Mouse (Mus musculus): ENCODE data around the gene Oser1. TPM values are rescaled to one million over a fixed set of nuclear protein-coding genes. Genes with fewer than 3 reads are reported as not detected.

Oser1 gene
- polyA plus RNA-seq, 1 experiment: 39.8 TPM

DNA sequence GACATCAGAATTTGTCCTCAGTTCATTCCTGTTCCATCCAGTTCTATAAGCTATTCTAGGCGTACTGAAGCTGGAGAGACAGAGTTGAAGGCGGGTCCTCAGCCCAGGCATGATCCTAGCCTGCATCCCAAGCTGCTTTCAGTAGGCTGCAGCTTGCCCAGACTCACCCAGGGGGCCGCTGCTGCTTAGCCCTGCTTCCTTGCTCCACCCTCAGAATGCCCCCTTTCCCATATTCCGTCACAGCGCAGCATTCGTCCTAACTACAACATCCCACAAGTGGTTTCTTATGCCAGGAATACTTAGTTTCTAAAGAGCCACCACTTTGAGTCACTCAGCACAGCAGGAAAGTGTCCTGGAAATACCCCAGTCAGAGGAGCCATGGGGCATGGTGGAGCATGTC is 29.5 kb downstream of the Oser1 start:
- Histone ChIP-seq H3K4me3 (ENCODE audit: insufficient read depth, low read length) (peak overlapping the region; percentile 26), H3K27ac (ENCODE audit: insufficient read depth, low read length) (peak overlapping the region; percentile 4; the same call in 1 of the 2 replicates), H3K4me1 (ENCODE audit: control insufficient read depth, insufficient read depth, low read length) (peaks cover 7% of the 10 kb centered on the region)
- no peak for TF ChIP-seq CTCF (IDR thresholded peaks at IDR 0.05; ENCODE audit: borderline replicate concordance, insufficient read depth, low read length)
- TF ChIP-seq POLR2A (IDR thresholded peaks at IDR 0.05; ENCODE audit: low read depth, low read length): peak; percentile 32; the same call in 1 of the 2 replicates

DNA sequence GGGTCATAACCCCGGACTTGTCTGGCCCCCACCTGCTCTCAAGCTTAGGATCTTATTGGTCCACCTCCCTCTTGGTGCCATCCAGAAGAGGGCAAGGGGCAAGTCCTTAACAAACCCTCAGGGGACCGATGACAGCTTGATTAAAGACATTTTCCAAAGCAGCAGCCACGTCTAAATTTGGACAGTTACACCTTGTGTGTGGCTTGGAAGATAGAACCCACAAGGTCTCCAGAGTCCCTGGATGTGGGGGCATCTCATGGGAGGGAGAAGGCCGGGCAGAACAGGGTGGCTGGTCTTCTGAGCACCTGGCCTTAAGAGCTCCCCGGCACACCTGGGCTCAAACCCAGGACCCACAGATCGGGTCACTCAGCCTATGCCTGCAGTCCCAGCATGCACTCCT is 30.5 kb downstream of the Oser1 start:
- TF ChIP-seq POLR2A (IDR thresholded peaks at IDR 0.05; ENCODE audit: low read depth, low read length) (no peak), CTCF (IDR thresholded peaks at IDR 0.05; ENCODE audit: borderline replicate concordance, insufficient read depth, low read length) (no peak)

DNA sequence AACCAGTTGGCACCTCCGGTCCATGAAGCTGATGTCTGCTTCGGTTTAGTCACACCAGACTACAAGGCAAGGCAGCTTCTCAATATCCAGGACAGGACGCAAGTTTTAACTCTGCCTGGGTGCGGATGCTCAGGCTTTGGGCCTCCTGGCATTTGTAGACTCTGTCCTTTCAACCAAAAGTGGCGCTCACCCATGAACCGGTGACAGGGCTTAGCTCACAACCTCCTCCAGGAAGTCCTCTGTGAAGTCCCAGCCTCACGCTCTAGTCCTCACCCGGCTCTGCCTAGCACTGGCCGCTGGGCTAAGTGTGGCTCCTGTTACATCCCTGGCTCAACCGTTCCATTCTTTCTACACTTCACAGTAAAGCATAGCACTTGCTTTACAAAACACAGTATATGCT is 31.3 kb downstream of the Oser1 start:
- H3K4me1 ChIP-seq (ENCODE audit: control insufficient read depth, insufficient read depth, low read length): peaks cover 3% of the 10 kb centered on the region; the same call in 1 of the 2 replicates
- TF ChIP-seq POLR2A (IDR thresholded peaks at IDR 0.05; ENCODE audit: low read depth, low read length) (no peak), CTCF (IDR thresholded peaks at IDR 0.05; ENCODE audit: borderline replicate concordance, insufficient read depth, low read length) (no peak)
- H3K27ac ChIP-seq (ENCODE audit: insufficient read depth, low read length): no peak overlapping the region
- no peak overlapping the region for H3K4me3 ChIP-seq (ENCODE audit: insufficient read depth, low read length)

More for the DNA sequence above, 30.5 kb downstream of the Oser1 start:
- Histone ChIP-seq H3K4me3 (ENCODE audit: insufficient read depth, low read length) (no peak overlapping the region), H3K4me1 (ENCODE audit: control insufficient read depth, insufficient read depth, low read length) (peaks cover 7% of the 10 kb centered on the region), H3K27ac (ENCODE audit: insufficient read depth, low read length) (no peak overlapping the region)

DNA sequence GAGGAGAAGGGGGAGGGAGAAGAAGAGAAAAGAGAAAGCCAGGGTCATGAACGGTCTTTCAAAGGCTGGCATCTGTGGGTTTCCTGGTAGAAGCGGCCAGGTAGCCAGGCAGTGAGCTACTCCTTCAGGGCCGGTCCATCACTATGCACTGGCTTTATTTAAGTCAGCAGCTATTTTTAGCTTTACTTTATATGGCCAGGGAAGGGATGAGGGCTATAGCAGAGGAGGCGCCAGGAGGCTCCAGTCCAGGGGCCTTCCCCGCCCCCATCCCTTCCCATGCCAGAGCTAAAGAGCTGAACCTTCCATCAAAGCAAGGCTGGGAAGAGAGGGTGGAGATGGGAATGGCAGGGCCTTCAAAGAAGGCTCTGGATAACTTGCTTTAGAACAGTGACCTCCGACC is 32.1 kb downstream of the Oser1 start:
- Histone ChIP-seq H3K4me3 (ENCODE audit: insufficient read depth, low read length) (no peak overlapping the region), H3K27ac (ENCODE audit: insufficient read depth, low read length) (no peak overlapping the region), H3K4me1 (ENCODE audit: control insufficient read depth, insufficient read depth, low read length) (peaks cover 3% of the 10 kb centered on the region; the same call in 1 of the 2 replicates)
- TF ChIP-seq POLR2A (IDR thresholded peaks at IDR 0.05; ENCODE audit: low read depth, low read length) (no peak), CTCF (IDR thresholded peaks at IDR 0.05; ENCODE audit: borderline replicate concordance, insufficient read depth, low read length) (no peak)

DNA sequence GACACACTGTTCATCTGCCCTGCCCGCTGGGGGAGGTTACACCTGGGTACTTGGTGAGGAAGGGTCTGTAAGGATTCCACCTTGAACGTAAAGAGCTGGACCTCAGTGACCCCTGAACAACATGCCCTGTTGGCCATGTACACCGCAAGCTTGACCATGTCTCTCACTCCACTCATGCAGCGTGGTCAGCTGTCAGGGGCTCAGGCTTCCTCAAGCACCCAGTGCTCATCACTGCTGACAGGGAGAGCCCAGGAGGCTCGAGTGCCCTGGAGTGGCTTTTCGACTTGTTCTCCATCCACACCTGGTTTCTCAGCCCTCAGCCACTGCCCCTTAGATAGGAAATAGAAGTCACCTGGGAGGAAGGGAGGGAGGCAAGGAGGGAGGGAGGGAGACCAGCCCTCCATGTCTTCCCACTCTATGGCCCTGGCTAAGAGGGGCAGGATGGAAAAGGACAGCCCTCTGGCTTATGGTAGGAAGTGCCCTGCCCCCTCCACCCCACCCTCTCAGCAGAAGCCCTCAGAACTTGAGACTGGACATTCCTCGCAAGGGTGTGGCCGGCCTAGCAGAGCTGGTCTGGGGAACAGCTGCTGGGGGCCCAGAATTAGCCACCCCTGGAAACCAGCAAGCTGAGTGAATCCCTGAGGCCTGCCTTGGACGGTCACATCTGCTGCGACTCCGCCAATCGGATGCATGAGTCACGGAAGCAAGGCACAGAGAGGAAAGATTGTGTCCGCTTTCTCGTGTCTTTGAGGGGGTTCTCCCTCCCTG is 37.9 kb downstream of the Oser1 start:
- TF ChIP-seq POLR2A (IDR thresholded peaks at IDR 0.05; ENCODE audit: low read depth, low read length): no peak
- no peak for TF ChIP-seq CTCF (IDR thresholded peaks at IDR 0.05; ENCODE audit: borderline replicate concordance, insufficient read depth, low read length)
- H3K27ac ChIP-seq (ENCODE audit: insufficient read depth, low read length): peak overlapping the region; percentile 22
- peaks cover 7% of the 10 kb centered on the region for H3K4me1 ChIP-seq (ENCODE audit: control insufficient read depth, insufficient read depth, low read length)
- H3K4me3 ChIP-seq (ENCODE audit: insufficient read depth, low read length): no peak overlapping the region

DNA sequence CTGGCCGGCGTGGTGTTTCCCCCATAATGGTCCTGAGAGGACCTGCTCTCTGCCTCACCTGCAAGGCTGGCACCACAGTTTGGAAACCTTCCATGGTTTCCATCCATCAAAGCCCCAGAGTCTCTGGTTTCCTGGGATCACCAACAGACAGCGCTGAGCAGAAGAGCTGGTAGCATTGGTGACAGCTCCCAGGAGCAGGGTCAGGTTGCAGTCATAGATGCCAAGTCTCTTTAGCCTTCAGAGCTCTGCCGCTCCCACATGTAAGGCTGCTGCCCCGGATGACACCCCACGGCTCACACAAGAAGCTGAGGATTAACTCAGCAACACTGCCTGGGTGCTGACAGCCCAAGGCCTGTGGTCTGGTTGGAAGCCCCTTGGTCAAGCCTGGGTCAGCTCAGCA is 39.4 kb downstream of the Oser1 start:
- Histone ChIP-seq H3K4me1 (ENCODE audit: control insufficient read depth, insufficient read depth, low read length) (peaks cover 7% of the 10 kb centered on the region), H3K27ac (ENCODE audit: insufficient read depth, low read length) (no peak overlapping the region), H3K4me3 (ENCODE audit: insufficient read depth, low read length) (no peak overlapping the region)
- TF ChIP-seq CTCF (IDR thresholded peaks at IDR 0.05; ENCODE audit: borderline replicate concordance, insufficient read depth, low read length) (no peak), POLR2A (IDR thresholded peaks at IDR 0.05; ENCODE audit: low read depth, low read length) (no peak)

DNA sequence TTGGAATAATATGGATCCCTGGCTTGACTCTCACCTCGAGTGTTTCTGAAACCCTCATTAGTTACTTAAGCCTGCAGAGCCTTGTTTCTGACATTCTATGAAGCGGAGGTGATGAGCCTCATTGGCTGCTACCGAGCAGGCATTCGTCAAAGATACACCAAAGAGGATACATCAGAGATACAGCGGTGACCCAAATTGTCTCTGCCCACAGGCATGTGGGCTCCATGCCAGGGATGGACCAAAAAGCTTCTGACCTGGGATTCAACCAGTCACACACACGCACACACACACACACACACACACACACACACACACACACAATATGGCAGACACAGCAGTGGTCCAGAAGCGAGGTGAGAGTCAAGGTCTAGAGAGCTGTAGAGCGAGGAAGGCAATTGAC is 43.3 kb downstream of the Oser1 start:
- no peaks in the 10 kb centered on the region for H3K4me1 ChIP-seq (ENCODE audit: control insufficient read depth, insufficient read depth, low read length)
- H3K4me3 ChIP-seq (ENCODE audit: insufficient read depth, low read length): no peak overlapping the region
- TF ChIP-seq POLR2A (IDR thresholded peaks at IDR 0.05; ENCODE audit: low read depth, low read length): no peak
- TF ChIP-seq CTCF (IDR thresholded peaks at IDR 0.05; ENCODE audit: borderline replicate concordance, insufficient read depth, low read length): no peak
- H3K27ac ChIP-seq (ENCODE audit: insufficient read depth, low read length): no peak overlapping the region

DNA sequence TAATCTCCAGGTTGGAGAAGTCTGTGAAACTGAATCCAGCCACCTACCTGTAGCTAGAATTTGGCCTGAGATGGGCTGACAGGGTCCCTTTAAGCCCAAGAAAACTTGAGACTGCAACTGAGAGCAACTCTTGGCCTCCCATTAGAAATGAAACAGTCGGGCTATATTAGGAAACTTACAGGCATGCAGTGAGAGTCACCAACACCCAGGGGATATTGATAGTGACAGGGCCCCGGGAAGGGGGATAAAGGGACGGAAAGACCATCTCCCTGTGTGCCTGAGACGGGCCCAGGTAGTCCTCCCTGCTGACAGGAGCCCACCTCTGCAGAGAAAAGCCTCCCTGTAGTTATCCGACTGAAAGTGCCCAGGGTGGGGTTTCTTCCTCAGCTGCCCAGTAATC is 45.1 kb downstream of the Oser1 start:
- Histone ChIP-seq H3K4me1 (ENCODE audit: control insufficient read depth, insufficient read depth, low read length) (no peaks in the 10 kb centered on the region), H3K4me3 (ENCODE audit: insufficient read depth, low read length) (no peak overlapping the region), H3K27ac (ENCODE audit: insufficient read depth, low read length) (no peak overlapping the region)
- no peak for TF ChIP-seq CTCF (IDR thresholded peaks at IDR 0.05; ENCODE audit: borderline replicate concordance, insufficient read depth, low read length)
- no peak for TF ChIP-seq POLR2A (IDR thresholded peaks at IDR 0.05; ENCODE audit: low read depth, low read length)

DNA sequence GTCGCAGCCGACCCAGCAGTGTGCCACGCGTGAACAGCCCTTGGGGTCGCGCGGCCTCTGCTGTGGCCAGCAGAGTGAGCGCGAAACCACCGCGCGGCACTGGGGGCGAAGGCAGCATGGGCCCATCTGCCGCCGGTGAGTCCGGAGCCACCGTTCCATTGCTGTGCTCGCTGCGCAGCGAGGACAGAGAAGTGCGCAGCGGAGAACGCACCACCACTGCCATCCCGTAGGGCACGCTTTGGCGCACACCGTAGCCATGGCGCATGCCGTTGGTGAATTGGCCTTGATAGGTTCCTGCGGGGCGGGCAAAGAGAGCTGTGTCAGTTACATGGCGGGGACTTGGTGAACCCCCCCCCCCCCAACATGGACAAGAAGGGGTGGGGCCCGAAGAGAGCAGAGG is 48.4 kb downstream of the Oser1 start:
- Histone ChIP-seq H3K4me1 (ENCODE audit: control insufficient read depth, insufficient read depth, low read length) (no peaks in the 10 kb centered on the region), H3K27ac (ENCODE audit: insufficient read depth, low read length) (no peak overlapping the region), H3K4me3 (ENCODE audit: insufficient read depth, low read length) (no peak overlapping the region)
- TF ChIP-seq POLR2A (IDR thresholded peaks at IDR 0.05; ENCODE audit: low read depth, low read length) (no peak), CTCF (IDR thresholded peaks at IDR 0.05; ENCODE audit: borderline replicate concordance, insufficient read depth, low read length) (no peak)

DNA sequence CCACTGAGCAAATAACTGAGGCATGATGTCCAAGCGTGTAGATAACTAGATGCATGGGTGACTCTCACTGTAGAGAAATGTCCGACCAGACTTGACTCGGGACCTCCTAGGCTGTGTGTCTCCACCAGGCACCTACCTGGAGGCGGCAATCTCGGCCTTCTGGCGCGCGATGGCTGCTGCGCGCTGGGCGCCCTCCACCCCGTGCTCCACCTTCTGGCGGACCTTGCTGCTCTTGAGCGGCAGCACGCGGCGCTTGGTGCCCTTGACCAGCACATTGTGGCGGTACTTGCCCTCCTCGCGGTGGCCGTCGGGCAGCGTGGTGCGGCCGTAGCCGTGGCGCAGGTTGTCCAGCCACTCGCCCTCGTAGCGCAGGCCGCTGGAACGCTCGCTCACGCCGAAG is 49.0 kb downstream of the Oser1 start:
- no peaks in the 10 kb centered on the region for H3K4me1 ChIP-seq (ENCODE audit: control insufficient read depth, insufficient read depth, low read length)
- no peak overlapping the region for H3K27ac ChIP-seq (ENCODE audit: insufficient read depth, low read length)
- H3K4me3 ChIP-seq (ENCODE audit: insufficient read depth, low read length): no peak overlapping the region
- no peak for TF ChIP-seq CTCF (IDR thresholded peaks at IDR 0.05; ENCODE audit: borderline replicate concordance, insufficient read depth, low read length)
- no peak for TF ChIP-seq POLR2A (IDR thresholded peaks at IDR 0.05; ENCODE audit: low read depth, low read length)
